Mouse (Mus musculus) midbrain, embryonic 11.5 days (tissue): ENCODE results near the gene Hist2h2ab. TPM values are rescaled to one million over a fixed set of nuclear protein-coding genes. Genes with fewer than 3 reads are reported as not detected.
A peak's percentile ranks its signal among the peaks of the same experiment; 100 is the strongest.
"Not testable (repeated sequence)": the region's sequence is repeated elsewhere in the genome, so short reads cannot be mapped to it uniquely, and the experiment has no call there.

Source experiments
- ATAC-seq: fragments of 200-750 bp; cut with Nextera tagmentation; 2 replicates; pipeline ENCODE4 v1.8.0; 2017; ENCODE audit warnings: moderate TSS enrichment, moderate library complexity; ENCODE audit not compliant: low FRiP score
- DNase-seq: peaks from one replicate; pipeline ENCODE4 v3.0.0; 2015; ENCODE audit warnings: low spot score; ENCODE audit errors: missing footprints
- H3K27ac ChIP-seq: fragments of 300-500 bp; sonication (generic); 2 replicates; pipeline ENCODE4 v1.5.1; 2014; ENCODE audit warnings: low read depth, low read length
- H3K27me3 ChIP-seq: fragments of 300-500 bp; sonication (generic); 2 replicates; pipeline ENCODE4 v1.6.1; 2014; ENCODE audit warnings: mild to moderate bottlenecking, low read length, moderate library complexity, mixed read lengths; ENCODE audit not compliant: control insufficient read depth, insufficient read depth
- H3K36me3 ChIP-seq: fragments of 300-500 bp; sonication (generic); 2 replicates; pipeline ENCODE4 v1.6.1; 2014; ENCODE audit warnings: mild to moderate bottlenecking, low read length, moderate library complexity, mixed read lengths; ENCODE audit not compliant: control insufficient read depth, insufficient read depth
- H3K4me1 ChIP-seq: fragments of 300-500 bp; sonication (generic); 2 replicates; pipeline ENCODE4 v1.6.1; 2014; ENCODE audit warnings: low read length; ENCODE audit not compliant: control insufficient read depth, insufficient read depth
- H3K4me2 ChIP-seq: fragments of 300-500 bp; sonication (generic); 2 replicates; pipeline ENCODE4 v1.6.1; 2014; ENCODE audit warnings: mild to moderate bottlenecking, moderate library complexity
- H3K4me3 ChIP-seq: fragments of 300-500 bp; sonication (generic); 2 replicates; pipeline ENCODE4 v1.5.1; 2014; ENCODE audit warnings: low read depth, low read length
- H3K9ac ChIP-seq: fragments of 300-500 bp; sonication (generic); 2 replicates; pipeline ENCODE4 v1.6.1; 2014; ENCODE audit warnings: low read length
- H3K9me3 ChIP-seq: fragments of 300-500 bp; sonication (generic); 2 replicates; pipeline ENCODE4 v1.6.1; 2016; ENCODE audit warnings: low read length; ENCODE audit not compliant: control insufficient read depth
- WGBS: fragments of 180-500 bp; shearing (Covaris S2); extraction: QIAGEN DNeasy Blood & Tissue Kit; methylation state at CpG from one replicate; pipeline ENCODE4 v1.1.7; 2014; 5-methylcytosine and 5-hydroxymethylcytosine counted together
- polyA plus RNA-seq: library from polyadenylated mRNA; unstranded; fragments of >200 nt; fragmentation: Nextera tagmentation; extraction: Ambion mirVana; gene quantifications from 2 replicates; pipeline ENCODE4 v1.2.1, GENCODE M21; 2014

Hist2h2ab gene
- polyA plus RNA-seq, 1 experiment from 2014 or later = 1.7 TPM

DNA sequence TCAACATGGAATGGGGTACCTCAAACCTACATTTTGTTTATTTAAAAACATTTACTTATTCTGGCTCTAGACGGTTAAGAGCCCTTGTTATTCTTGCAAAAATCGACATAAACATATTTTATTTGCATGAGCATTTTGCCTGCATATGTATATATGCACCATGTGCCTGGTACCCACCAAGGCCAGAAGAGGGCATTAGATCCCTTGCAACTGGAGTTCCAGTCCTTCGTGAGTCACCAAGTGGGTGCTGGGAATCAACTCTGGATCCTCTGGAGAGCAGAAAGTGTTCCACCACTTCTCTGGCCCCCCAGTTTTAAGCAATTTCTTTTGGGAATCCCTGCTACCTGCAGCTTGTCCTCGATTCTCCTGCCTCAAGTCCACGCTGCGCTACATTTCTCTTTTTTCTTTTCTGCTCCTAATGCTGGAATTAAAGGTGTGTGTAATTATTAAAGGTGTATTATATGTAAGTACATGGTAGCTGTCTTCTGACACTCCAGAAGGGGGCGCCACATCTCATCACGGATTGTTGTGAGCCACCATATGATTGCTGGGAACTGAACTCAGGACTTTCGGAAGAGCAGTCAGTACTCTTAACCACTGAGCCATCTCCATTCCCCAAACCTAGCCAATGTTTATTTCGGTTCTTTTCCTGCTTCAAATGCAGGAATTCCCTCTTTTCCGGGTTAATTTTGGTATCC lies 23.9 kb upstream of the Hist2h2ab start:
- H3K36me3 ChIP-seq = no peaks in the 10 kb centered on the region; the same call in 1 of the 2 replicates
- DNase-seq (no peak), ATAC-seq (no peak)
- H3K9me3 ChIP-seq = no peaks in the 10 kb centered on the region; the same call in 1 of the 2 replicates
- 93% methylated on average over 11 of the region's 11 CpGs for WGBS
- no peak overlapping the region for H3K27ac ChIP-seq
- no peak overlapping the region for H3K9ac ChIP-seq
- H3K4me3 ChIP-seq = no peak overlapping the region
- H3K4me2 ChIP-seq = no peak overlapping the region
- peaks cover 11% of the 10 kb centered on the region for H3K4me1 ChIP-seq
- H3K27me3 ChIP-seq = no peaks in the 10 kb centered on the region

DNA sequence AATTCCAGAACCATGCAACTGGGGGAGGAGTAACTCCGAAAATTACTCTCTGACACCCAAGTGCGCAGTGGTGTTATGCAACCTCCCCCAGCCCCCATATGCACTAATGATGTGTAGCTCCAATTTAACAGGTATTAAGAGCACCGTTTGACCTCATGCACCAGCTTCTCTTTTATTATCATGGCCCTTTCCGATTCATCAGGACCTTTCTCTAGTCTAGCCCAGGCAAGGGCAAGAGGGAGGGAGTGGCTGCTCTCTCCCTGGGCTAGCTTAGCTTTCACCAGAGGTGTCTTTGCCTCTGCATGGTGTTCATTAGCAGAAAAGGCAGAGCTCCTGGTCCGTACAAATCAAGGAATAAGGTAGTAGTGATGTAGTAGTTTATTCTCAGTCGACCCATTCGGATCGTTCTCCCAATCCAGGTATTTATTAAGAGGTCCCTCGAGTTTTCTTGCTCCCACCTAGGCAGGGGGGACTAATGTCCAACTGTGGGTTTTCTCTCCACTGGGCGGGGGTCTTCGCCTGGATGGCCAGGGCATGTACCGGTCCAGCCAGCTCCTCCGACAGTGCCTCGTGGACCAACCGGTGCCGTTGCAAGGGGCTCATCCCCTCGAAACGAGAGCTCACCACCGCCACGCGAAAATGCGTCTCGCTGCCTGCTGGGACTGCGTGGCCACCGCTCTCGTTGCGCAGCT lies 23.1 kb upstream of the Hist2h2ab start:
- no peaks in the 10 kb centered on the region; the same call in 1 of the 2 replicates for H3K9me3 ChIP-seq
- DNase-seq (no peak), ATAC-seq (peak; percentile 61)
- peaks cover 11% of the 10 kb centered on the region for H3K4me1 ChIP-seq
- H3K4me3 ChIP-seq = peak overlapping the region; percentile 62
- H3K27ac ChIP-seq = peak overlapping the region; percentile 88
- peak overlapping the region; percentile 96 for H3K9ac ChIP-seq
- H3K27me3 ChIP-seq = no peaks in the 10 kb centered on the region
- H3K4me2 ChIP-seq = peak overlapping the region; percentile 96
- WGBS = 21% methylated on average over 27 of the region's 27 CpGs
- no peaks in the 10 kb centered on the region; the same call in 1 of the 2 replicates for H3K36me3 ChIP-seq

DNA sequence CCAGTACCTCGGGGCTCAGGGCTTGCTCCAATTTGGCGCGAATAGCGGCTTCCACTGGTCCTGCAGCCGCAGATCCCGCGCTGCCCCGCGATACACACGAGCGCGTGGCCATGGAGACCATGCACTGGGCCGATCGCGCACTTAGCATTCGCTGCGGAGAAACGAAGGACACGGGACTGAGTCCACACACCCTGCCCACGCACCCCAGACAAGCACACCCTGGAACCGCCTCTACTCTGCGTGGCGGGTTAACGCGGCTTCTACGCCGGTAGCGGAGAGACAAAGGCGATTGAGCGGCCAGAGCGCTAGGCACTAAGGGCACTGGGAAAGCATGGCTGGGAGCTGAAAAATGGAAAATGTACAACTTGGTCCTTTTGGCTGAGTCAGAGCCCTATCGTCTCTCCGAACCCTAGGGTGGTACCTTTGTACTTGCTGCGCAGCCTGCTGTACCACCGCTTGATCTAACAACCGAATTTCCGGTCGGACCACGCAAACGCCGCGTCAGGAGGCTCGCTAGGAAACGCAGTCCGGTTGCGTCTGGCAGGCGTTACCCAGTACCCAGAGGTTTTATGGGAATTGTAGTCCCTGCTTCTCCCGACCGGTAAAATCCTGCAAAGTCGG lies 22.4 kb upstream of the Hist2h2ab start:
- peak overlapping the region; percentile 88 for H3K27ac ChIP-seq
- H3K9ac ChIP-seq = peak overlapping the region; percentile 96
- WGBS = under 1% methylated on average over 50 of the region's 50 CpGs
- peak overlapping the region; percentile 96 for H3K4me2 ChIP-seq
- no peaks in the 10 kb centered on the region; the same call in 1 of the 2 replicates for H3K9me3 ChIP-seq
- H3K27me3 ChIP-seq = no peaks in the 10 kb centered on the region
- peaks cover 11% of the 10 kb centered on the region for H3K4me1 ChIP-seq
- ATAC-seq (peak; percentile 95), DNase-seq (peak; percentile 98)
- H3K36me3 ChIP-seq = no peaks in the 10 kb centered on the region; the same call in 1 of the 2 replicates
- peak overlapping the region; percentile 62 for H3K4me3 ChIP-seq

DNA sequence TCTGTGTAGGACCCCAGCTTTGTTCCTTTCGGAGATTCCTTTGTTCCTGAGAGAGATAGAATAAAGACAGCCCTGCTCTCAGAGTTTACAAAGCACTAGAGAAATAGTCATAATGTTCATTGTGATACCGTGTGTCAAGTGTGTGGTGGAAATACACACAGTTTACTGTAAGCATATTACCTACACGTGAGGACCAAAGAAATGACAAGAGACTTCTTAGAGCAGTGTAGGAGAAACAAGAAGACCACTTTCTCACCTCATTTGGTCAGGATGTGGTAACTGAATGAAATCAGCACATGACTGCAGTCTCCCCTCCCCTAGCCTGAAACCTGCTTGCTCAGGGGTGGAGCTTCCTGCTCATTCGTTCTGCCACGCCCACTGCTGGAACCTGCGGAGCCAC lies 21.5 kb upstream of the Hist2h2ab start:
- DNase-seq = peak; percentile 89
- WGBS = 11% methylated on average over 6 of the region's 6 CpGs
- Histone ChIP-seq H3K4me1 (peaks cover 11% of the 10 kb centered on the region), H3K27ac (no peak overlapping the region), H3K9ac (peak overlapping the region; percentile 52), H3K36me3 (no peaks in the 10 kb centered on the region; the same call in 1 of the 2 replicates), H3K4me2 (peak overlapping the region; percentile 96), H3K9me3 (no peaks in the 10 kb centered on the region; the same call in 1 of the 2 replicates), H3K4me3 (peak overlapping the region; percentile 13; the same call in 1 of the 2 replicates), H3K27me3 (no peaks in the 10 kb centered on the region)
- peak; percentile 1; the same call in 1 of the 2 replicates for ATAC-seq

DNA sequence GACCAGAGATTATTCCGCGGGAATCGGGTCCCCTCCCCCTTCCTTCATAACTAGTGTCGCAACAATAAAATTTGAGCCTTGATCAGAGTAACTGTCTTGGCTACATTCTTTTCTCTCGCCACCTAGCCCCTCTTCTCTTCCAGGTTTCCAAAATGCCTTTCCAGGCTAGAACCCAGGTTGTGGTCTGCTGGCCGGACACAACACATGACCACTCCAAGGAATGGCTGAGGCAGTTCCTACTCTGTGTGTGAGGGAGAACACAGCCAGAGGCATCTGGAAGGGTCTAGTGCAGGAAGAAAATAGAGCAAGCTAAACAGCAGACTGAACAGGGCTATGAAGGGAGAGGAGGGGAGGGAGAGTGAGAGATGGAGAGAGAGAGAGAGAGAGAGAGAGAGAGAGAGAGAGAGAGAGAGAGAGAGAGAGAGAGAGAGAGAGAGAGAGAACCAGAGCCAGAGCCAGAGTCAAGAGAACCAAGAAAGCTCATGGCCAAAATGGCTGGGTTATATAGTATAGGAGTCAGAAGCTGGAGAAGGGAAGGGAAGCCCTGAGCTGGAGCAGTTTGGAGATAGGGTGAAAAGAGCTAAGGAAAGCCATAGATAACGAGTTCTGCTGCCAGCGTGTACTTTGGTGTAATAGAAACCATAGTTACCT lies 20.9 kb upstream of the Hist2h2ab start:
- 27% methylated on average over 6 of the region's 8 CpGs for WGBS
- not testable (repeated sequence) for H3K27ac ChIP-seq, H3K36me3 ChIP-seq, H3K4me3 ChIP-seq, H3K9me3 ChIP-seq, H3K27me3 ChIP-seq, ATAC-seq, H3K4me2 ChIP-seq, H3K9ac ChIP-seq, DNase-seq
- H3K4me1 ChIP-seq = peaks cover 11% of the 10 kb centered on the region

DNA sequence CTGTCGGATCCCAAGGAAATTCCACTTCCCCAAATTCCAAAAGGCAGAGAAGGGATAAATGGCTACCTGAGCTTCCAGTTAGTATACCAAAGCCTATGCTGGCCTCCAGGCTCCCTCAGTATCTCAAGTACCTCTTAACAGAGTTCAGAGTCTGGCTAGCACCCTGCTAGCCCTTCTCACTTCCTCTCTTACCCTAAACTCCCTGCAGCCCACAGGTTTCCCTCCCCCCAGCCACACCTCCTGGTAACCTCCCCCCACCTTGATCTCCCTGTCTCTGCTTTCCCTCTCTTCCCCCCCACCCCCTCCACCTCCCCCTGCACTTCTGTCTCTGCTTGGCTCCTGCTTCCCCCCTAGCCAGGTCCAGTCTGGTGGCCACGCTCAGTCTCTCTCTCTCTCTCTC lies 19.9 kb upstream of the Hist2h2ab start:
- peaks cover 11% of the 10 kb centered on the region for H3K4me1 ChIP-seq
- H3K9ac ChIP-seq = no peak overlapping the region
- no peak overlapping the region for H3K4me3 ChIP-seq
- ATAC-seq (no peak), DNase-seq (no peak)
- H3K9me3 ChIP-seq = no peaks in the 10 kb centered on the region; the same call in 1 of the 2 replicates
- H3K27me3 ChIP-seq = no peaks in the 10 kb centered on the region
- no peak overlapping the region for H3K27ac ChIP-seq
- H3K36me3 ChIP-seq = no peaks in the 10 kb centered on the region; the same call in 1 of the 2 replicates
- 73% methylated on average over 2 of the region's 2 CpGs for WGBS
- H3K4me2 ChIP-seq = no peak overlapping the region

DNA sequence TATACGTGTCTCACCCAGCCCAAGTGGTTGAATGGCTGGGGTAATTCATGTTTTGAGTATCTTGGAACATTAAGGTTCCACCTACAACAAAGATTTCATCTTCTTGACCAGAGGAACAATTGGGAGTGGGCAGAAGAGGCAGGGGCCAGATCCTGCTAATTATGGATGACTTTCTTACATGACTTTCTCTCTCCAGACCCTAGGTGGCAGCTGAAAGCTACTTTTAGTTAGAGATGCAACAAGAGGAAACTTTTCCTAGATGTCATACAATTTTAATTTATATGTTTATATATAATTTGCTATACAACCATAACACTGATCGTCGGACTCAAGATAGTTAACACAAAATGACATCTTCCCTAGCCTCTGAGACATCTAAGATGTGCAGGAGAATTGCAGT lies 11.8 kb upstream of the Hist2h2ab start:
- Histone ChIP-seq H3K36me3 (no peaks in the 10 kb centered on the region), H3K4me2 (no peak overlapping the region), H3K4me3 (no peak overlapping the region), H3K9me3 (no peaks in the 10 kb centered on the region), H3K4me1 (no peaks in the 10 kb centered on the region), H3K27me3 (no peaks in the 10 kb centered on the region), H3K27ac (no peak overlapping the region), H3K9ac (no peak overlapping the region)
- no peak for DNase-seq
- 89% methylated on average over 3 of the region's 3 CpGs for WGBS
- ATAC-seq = no peak

DNA sequence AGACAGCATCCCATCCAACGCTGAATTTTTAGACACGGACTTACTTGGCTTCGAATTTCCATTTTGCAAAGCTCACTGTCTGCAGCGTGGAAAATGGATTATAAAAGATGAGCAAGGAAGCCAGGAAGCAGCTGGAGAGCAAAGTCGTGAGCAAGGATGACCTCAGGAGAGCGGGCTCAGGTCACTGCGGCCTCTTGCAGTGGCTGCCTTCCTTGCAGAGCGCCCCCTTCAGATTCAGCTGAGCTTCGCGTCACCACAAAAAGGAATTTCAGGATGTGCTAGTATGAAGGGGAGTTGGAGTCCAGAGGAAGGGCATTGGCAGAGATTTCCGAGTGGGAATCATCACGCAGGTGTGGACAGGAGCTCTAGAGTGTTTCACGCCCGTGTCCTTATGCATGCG lies 10.4 kb upstream of the Hist2h2ab start:
- Histone ChIP-seq H3K4me3 (no peak overlapping the region), H3K27ac (no peak overlapping the region), H3K9me3 (no peaks in the 10 kb centered on the region), H3K9ac (no peak overlapping the region), H3K4me1 (no peaks in the 10 kb centered on the region), H3K36me3 (no peaks in the 10 kb centered on the region), H3K27me3 (no peaks in the 10 kb centered on the region), H3K4me2 (no peak overlapping the region)
- DNase-seq (no peak), ATAC-seq (no peak)
- WGBS = 18% methylated on average over 15 of the region's 15 CpGs
